Mouse (Mus musculus): ENCODE measurements at regions not wholly inside any gene's neighbourhood (a gene's known extent, or its start where the extent isn't known, plus 50 kb on each side); places are given as distances from the start of the nearest gene placed in this dataset.

DNA sequence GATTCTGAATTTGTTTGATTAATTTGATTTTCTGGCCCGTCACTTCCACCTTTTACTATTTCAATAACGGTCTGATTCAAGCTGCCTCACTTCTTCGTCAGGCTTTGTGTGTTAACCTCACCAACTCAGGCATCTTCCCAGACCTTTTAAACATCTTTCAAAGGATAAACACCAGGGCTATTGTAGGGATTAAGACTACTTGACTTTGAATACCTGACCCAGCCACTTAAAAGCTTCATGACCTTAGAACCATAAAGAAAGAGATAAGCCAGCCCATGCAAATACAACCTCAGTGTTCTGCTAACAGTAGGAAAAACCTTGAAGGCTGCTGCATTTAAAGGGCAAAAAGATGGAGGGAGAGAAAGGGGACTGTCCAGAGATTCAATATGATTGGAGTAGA, 386.9 kb upstream of the Castor2 start:
- Histone ChIP-seq H3K27ac (ENCODE audit: low read depth, low read length) (no peak overlapping the region), H3K9me3 (ENCODE audit: control insufficient read depth, low read length) (no peaks in the 10 kb centered on the region), H3K9ac (ENCODE audit: low read length) (no peak overlapping the region), H3K4me1 (ENCODE audit: control insufficient read depth, insufficient read depth, low read length) (peaks cover 3% of the 10 kb centered on the region; the same call in 1 of the 2 replicates), H3K36me3 (ENCODE audit: control insufficient read depth, insufficient read depth, low read length) (no peaks in the 10 kb centered on the region), H3K4me2 (no peak overlapping the region), H3K27me3 (ENCODE audit: control insufficient read depth, insufficient read depth, low read length) (no peaks in the 10 kb centered on the region), H3K4me3 (ENCODE audit: low read depth, low read length) (no peak overlapping the region)
- no peak for DNase-seq (ENCODE audit: low spot score, missing footprints)
- 26% methylated on average over 3 of the region's 3 CpGs for WGBS
- ATAC-seq (ENCODE audit: low FRiP score) = no peak

DNA sequence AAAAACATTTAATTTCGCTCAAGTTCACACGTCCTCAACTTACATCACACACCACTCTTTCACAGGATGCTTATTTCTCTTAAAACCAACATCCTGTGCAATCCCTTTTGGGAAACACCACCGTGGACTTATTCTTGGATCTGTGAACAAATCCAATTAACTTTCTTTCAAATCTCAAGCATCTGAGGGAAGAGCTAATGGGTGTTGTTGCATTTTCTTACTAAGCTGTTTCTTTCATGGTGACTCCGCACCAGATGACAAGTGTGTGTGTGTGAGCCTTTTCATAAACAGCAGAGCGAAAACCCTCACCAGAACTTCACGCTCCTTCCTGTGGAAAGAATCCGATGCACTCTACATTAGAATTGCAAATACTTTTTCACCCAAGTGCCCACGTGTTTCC, 390.6 kb upstream of the Castor2 start:
- Histone ChIP-seq H3K9ac (ENCODE audit: low read length) (no peak overlapping the region), H3K27me3 (ENCODE audit: control insufficient read depth, insufficient read depth, low read length) (no peaks in the 10 kb centered on the region), H3K4me3 (ENCODE audit: low read depth, low read length) (no peak overlapping the region), H3K4me1 (ENCODE audit: control insufficient read depth, insufficient read depth, low read length) (peaks cover 3% of the 10 kb centered on the region; the same call in 1 of the 2 replicates), H3K4me2 (no peak overlapping the region), H3K36me3 (ENCODE audit: control insufficient read depth, insufficient read depth, low read length) (no peaks in the 10 kb centered on the region), H3K27ac (ENCODE audit: low read depth, low read length) (no peak overlapping the region), H3K9me3 (ENCODE audit: control insufficient read depth, low read length) (no peaks in the 10 kb centered on the region)
- DNase-seq (ENCODE audit: low spot score, missing footprints) (no peak), ATAC-seq (ENCODE audit: low FRiP score) (no peak)
- 42% methylated on average over 8 of the region's 8 CpGs for WGBS

DNA sequence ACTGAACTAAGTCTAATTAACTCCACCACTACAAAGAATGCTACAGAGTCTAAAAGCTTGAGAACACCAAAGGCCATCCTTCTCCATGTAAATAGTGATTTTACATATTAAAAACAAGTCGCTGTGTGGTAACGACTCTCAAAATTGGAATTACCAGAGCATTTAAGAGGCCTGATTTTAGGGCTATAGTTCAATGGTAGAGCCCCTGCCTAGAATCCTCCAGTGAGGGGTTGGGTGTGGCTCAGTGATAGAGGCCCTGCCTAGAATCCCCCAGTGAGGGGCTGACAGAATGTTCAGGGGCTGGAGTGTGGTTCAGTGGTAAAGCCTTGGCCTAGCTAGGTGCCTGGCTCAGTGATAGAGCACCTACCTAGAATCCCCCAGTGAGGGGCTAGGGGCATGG, 413.3 kb upstream of the Castor2 start:
- Histone ChIP-seq H3K4me1 (ENCODE audit: control insufficient read depth, insufficient read depth, low read length) (no peaks in the 10 kb centered on the region), H3K36me3 (ENCODE audit: control insufficient read depth, insufficient read depth, low read length) (no peaks in the 10 kb centered on the region), H3K27me3 (ENCODE audit: control insufficient read depth, insufficient read depth, low read length) (no peaks in the 10 kb centered on the region), H3K4me3 (ENCODE audit: low read depth, low read length) (no peak overlapping the region), H3K9ac (ENCODE audit: low read length) (no peak overlapping the region), H3K4me2 (no peak overlapping the region), H3K9me3 (ENCODE audit: control insufficient read depth, low read length) (no peaks in the 10 kb centered on the region), H3K27ac (ENCODE audit: low read depth, low read length) (no peak overlapping the region)
- ATAC-seq (ENCODE audit: low FRiP score) (no peak), DNase-seq (ENCODE audit: low spot score, missing footprints) (peak; percentile 75)
- WGBS = 90% methylated on average over 2 of the region's 2 CpGs

DNA sequence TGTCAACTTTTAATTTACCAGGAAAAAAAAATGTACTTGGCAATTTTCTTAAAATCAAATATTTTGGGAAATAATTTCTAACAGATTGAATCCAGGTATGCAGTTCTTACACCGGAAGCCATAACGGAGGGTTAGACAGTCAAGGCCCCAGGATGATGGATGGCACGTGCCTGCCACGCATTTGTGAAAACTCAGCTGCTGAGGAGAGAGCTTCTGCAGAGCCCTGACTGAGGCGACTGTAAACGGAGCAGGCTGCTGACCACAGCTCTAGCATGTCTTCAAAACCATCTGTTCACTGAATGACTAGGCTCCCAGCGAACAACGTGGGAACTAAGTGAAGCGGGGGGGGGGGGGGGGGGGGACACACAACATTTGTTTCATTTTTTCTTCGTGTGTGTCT, 416.5 kb upstream of the Castor2 start:
- no peak overlapping the region for H3K27ac ChIP-seq (ENCODE audit: low read depth, low read length)
- no peaks in the 10 kb centered on the region for H3K4me1 ChIP-seq (ENCODE audit: control insufficient read depth, insufficient read depth, low read length)
- no peaks in the 10 kb centered on the region for H3K9me3 ChIP-seq (ENCODE audit: control insufficient read depth, low read length)
- no peaks in the 10 kb centered on the region for H3K36me3 ChIP-seq (ENCODE audit: control insufficient read depth, insufficient read depth, low read length)
- H3K9ac ChIP-seq (ENCODE audit: low read length) = no peak overlapping the region
- H3K4me2 ChIP-seq = no peak overlapping the region
- H3K27me3 ChIP-seq (ENCODE audit: control insufficient read depth, insufficient read depth, low read length) = no peaks in the 10 kb centered on the region
- WGBS = 76% methylated on average over 10 of the region's 10 CpGs
- no peak for ATAC-seq (ENCODE audit: low FRiP score)
- DNase-seq (ENCODE audit: low spot score, missing footprints) = no peak
- no peak overlapping the region for H3K4me3 ChIP-seq (ENCODE audit: low read depth, low read length)

DNA sequence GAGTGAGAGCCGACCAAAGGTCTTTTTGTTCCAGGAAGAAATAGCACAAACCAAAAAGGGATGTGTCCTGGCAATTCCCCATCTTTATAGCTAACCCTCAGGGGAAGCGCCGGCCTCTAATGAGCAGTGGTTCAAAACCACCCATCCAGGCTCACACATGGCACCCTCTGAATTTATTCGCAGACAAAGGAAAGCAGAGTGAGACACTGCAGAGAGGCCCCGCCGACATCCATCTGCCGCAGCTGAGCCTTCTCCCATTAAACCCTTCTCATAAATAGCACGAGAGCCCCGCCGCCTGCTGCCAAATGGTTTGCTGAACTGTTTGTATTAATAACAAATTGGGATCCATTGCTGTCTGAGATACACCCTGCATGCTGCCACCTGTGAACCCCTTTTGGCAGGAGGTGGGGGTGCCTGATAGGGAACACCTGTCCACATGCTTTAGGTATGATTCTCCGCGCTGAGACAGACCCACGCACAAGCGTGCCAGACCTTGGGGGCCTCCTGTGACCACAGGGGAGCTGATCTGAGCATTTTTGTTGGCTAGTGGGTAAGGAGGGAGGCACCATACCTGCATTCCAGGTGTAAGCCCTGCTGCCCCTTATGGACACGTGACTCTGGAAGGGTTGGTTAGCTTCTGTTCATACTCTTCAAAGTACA, 422.6 kb upstream of the Castor2 start:
- H3K9ac ChIP-seq (ENCODE audit: low read length) = no peak overlapping the region
- no peaks in the 10 kb centered on the region for H3K36me3 ChIP-seq (ENCODE audit: control insufficient read depth, insufficient read depth, low read length)
- ATAC-seq (ENCODE audit: low FRiP score) = no peak
- H3K4me2 ChIP-seq = no peak overlapping the region
- WGBS = 88% methylated on average over 15 of the region's 15 CpGs
- no peak overlapping the region for H3K4me3 ChIP-seq (ENCODE audit: low read depth, low read length)
- peak; percentile 69 for DNase-seq (ENCODE audit: low spot score, missing footprints)
- no peaks in the 10 kb centered on the region for H3K27me3 ChIP-seq (ENCODE audit: control insufficient read depth, insufficient read depth, low read length)
- no peaks in the 10 kb centered on the region for H3K4me1 ChIP-seq (ENCODE audit: control insufficient read depth, insufficient read depth, low read length)
- H3K27ac ChIP-seq (ENCODE audit: low read depth, low read length) = no peak overlapping the region
- no peaks in the 10 kb centered on the region for H3K9me3 ChIP-seq (ENCODE audit: control insufficient read depth, low read length)

DNA sequence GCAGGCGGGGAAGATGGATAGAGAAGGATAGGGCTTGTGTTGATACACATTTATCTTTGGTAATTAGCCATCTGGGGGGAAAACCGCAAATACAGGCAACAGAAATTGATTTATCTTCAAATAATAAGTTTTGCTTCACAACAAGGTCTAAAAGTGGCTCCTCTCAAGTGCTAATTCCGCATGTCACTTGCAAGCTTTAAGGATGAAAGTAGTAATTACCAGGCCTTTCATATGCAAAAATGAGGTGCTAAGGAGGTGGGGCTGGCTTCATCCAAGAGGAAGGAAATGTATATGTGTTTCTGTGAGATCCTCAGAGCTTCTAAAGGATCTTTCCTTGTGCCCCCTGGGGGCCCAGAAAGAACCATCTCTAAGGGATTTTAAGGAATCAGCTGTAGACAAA, 423.9 kb upstream of the Castor2 start:
- no peak for ATAC-seq (ENCODE audit: low FRiP score)
- Histone ChIP-seq H3K4me1 (ENCODE audit: control insufficient read depth, insufficient read depth, low read length) (no peaks in the 10 kb centered on the region), H3K36me3 (ENCODE audit: control insufficient read depth, insufficient read depth, low read length) (no peaks in the 10 kb centered on the region), H3K9me3 (ENCODE audit: control insufficient read depth, low read length) (no peaks in the 10 kb centered on the region), H3K4me2 (no peak overlapping the region), H3K27me3 (ENCODE audit: control insufficient read depth, insufficient read depth, low read length) (no peaks in the 10 kb centered on the region), H3K4me3 (ENCODE audit: low read depth, low read length) (no peak overlapping the region), H3K27ac (ENCODE audit: low read depth, low read length) (no peak overlapping the region), H3K9ac (ENCODE audit: low read length) (no peak overlapping the region)
- peak; percentile 77 for DNase-seq (ENCODE audit: low spot score, missing footprints)
- 73% methylated on average over 3 of the region's 3 CpGs for WGBS

DNA sequence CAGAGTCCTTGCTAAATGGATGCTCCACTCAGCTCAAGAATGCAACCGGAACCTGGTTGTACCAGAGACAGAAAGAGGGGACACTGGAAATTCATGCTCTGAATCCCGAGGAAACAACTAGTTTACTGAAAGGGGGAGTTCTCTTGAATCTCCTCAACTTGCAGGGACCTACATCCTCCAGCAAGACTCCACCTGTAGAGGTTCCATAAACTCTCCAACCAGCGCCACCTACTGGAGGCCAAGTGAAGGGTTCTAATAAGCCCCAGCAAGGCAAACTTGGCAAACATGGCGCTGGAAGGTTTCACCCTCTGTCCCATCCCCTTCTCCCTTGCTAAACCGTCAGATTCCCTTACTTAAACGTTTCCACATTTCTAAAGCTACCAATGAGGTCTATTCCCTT, 433.0 kb upstream of the Castor2 start:
- DNase-seq (ENCODE audit: low spot score, missing footprints) (peak; percentile 75), ATAC-seq (ENCODE audit: low FRiP score) (no peak)
- Histone ChIP-seq H3K4me3 (ENCODE audit: low read depth, low read length) (no peak overlapping the region), H3K9ac (ENCODE audit: low read length) (no peak overlapping the region), H3K27me3 (ENCODE audit: control insufficient read depth, insufficient read depth, low read length) (no peaks in the 10 kb centered on the region), H3K4me2 (no peak overlapping the region), H3K4me1 (ENCODE audit: control insufficient read depth, insufficient read depth, low read length) (no peaks in the 10 kb centered on the region), H3K36me3 (ENCODE audit: control insufficient read depth, insufficient read depth, low read length) (no peaks in the 10 kb centered on the region), H3K27ac (ENCODE audit: low read depth, low read length) (no peak overlapping the region), H3K9me3 (ENCODE audit: control insufficient read depth, low read length) (no peaks in the 10 kb centered on the region)
- 41% methylated on average over 6 of the region's 6 CpGs for WGBS

DNA sequence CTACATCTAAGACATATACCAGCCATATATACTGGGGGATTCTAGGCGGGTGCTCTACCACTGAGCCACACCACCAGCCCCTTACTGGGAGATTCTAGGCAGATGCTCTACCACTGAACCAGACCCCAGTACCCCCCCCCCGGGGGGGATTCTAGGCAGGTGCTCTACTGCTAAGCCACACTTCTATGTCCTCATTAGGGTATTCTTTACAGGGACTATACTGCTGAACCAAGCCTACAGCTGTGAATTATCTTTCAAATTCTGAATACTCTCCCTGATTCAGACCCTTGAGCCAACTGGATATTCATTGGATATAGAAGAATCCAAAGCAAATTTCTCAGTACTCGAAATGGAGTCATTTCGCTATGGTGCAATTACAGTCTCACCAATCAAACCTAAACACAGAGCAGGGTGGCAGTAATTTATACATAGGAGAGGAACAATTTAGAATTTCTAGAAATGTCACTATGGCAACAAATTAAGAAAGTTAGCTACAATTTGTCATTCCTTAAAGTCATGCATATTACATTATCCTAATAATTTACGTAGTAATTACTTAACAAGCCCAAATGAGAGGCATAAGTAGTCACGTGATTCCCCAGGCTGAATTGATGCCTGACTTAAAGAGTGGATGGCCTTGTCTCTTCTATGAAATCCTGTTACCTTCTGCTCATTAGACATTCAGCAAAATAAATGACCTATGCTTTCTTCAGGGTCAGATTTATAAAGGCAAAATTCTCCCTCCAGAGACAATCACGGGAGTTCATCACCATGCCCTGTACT, 436.8 kb upstream of the Castor2 start:
- Histone ChIP-seq H3K36me3 (ENCODE audit: control insufficient read depth, insufficient read depth, low read length) (no peaks in the 10 kb centered on the region), H3K9ac (ENCODE audit: low read length) (no peak overlapping the region), H3K9me3 (ENCODE audit: control insufficient read depth, low read length) (no peaks in the 10 kb centered on the region), H3K4me2 (no peak overlapping the region), H3K4me3 (ENCODE audit: low read depth, low read length) (no peak overlapping the region), H3K27ac (ENCODE audit: low read depth, low read length) (no peak overlapping the region), H3K4me1 (ENCODE audit: control insufficient read depth, insufficient read depth, low read length) (no peaks in the 10 kb centered on the region), H3K27me3 (ENCODE audit: control insufficient read depth, insufficient read depth, low read length) (no peaks in the 10 kb centered on the region)
- ATAC-seq (ENCODE audit: low FRiP score) (no peak), DNase-seq (ENCODE audit: low spot score, missing footprints) (peak; percentile 17)
- 88% methylated on average over 7 of the region's 7 CpGs for WGBS

DNA sequence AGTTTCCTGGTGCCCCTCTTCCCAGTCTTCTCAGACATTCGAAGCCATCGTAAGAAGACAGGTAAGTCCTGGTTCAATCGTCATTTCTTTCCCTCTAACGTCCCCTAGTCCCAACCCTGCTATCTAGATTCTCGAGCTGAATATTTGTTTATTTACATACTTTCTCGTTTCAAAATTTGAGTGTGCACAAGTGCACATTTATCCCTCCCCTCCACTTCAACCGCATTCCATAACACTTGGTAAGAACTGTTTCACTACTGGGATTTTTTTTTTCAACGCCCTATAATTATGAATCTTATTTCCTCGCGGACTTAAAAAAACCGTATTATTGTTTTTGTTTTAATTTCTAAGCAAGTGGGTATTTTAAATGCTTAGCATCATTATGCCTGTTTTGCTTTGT, 439.2 kb upstream of the Castor2 start:
- ATAC-seq (ENCODE audit: low FRiP score) (no peak), DNase-seq (ENCODE audit: low spot score, missing footprints) (no peak)
- Histone ChIP-seq H3K4me3 (ENCODE audit: low read depth, low read length) (no peak overlapping the region), H3K4me1 (ENCODE audit: control insufficient read depth, insufficient read depth, low read length) (no peaks in the 10 kb centered on the region), H3K9ac (ENCODE audit: low read length) (no peak overlapping the region), H3K36me3 (ENCODE audit: control insufficient read depth, insufficient read depth, low read length) (no peaks in the 10 kb centered on the region), H3K4me2 (no peak overlapping the region), H3K27me3 (ENCODE audit: control insufficient read depth, insufficient read depth, low read length) (no peaks in the 10 kb centered on the region), H3K9me3 (ENCODE audit: control insufficient read depth, low read length) (no peaks in the 10 kb centered on the region), H3K27ac (ENCODE audit: low read depth, low read length) (no peak overlapping the region)
- WGBS = 90% methylated on average over 11 of the region's 11 CpGs
